Mouse (Mus musculus) heart, adult 2 months (tissue): Measurements from ENCODE around the gene Stk39.

Experiments used
- CTCF ChIP-seq: fragments of 200-600 bp; IDR thresholded peaks from 2 replicates; pipeline ENCODE4 v1.8.1; 2022; ENCODE audit warnings: antibody characterized with exemption, mild to moderate bottlenecking, moderate library complexity
- POLR2A ChIP-seq: fragments of 200-500 bp; IDR thresholded peaks from 2 replicates; pipeline ENCODE4 v1.6.1; 2011; ENCODE audit warnings: mild to moderate bottlenecking, low read depth, low read length, control low read depth; ENCODE audit not compliant: insufficient read depth

- TF ChIP-seq CTCF (no peak), POLR2A (no peak)
Observed at GRCm38 (mm10) chr2:68260911-68261310, 211.2 kb downstream of the Stk39 start.
